Mouse (Mus musculus) cortical plate, adult 2 months (tissue): ENCODE results near the gene Mapk8.

ENCODE experiments used
- CTCF ChIP-seq: fragments of 200-500 bp; IDR thresholded peaks from 2 replicates; pipeline ENCODE4 v1.5.1; 2011; ENCODE audit warnings: mild to moderate bottlenecking, control low read depth, low read length; ENCODE audit not compliant: insufficient read depth; ENCODE audit errors: extremely low read depth
- POLR2A ChIP-seq: fragments of 200-500 bp; IDR thresholded peaks from 2 replicates; pipeline ENCODE4 v1.6.1; 2011; ENCODE audit warnings: mild to moderate bottlenecking, low read length, control low read depth; ENCODE audit not compliant: insufficient read depth; ENCODE audit errors: extremely low read depth

DNA sequence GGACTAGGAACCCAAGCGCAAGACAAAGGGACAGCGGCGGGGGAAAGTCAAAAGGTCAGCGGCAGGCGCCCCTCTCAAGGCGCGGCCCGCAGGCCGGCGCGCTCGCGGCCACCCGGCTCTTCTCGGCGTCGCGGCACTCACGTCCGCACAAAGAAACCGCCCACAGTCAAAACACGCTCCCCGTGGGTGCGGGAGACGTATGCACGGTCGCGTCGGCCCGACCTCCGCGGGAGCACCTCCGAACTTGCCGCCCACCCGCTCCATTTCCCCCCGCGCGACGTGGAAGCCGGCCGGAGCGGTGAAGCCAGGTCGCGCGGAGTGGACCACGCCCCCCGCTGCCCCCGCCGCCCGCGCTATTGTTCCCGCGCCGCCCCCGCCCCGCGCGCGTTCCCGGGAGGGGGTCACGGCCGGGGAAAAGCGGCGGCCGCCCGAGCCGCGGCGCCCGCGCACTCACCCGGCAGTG lies 366 bp downstream of the Mapk8 start:
- TF ChIP-seq CTCF (no peak), POLR2A (no peak)
